Mouse (Mus musculus) T-helper 2 cell (primary cell): ENCODE measurements at regions not wholly inside any gene's neighbourhood (a gene's known extent, or its start where the extent isn't known, plus 50 kb on each side); places are given as distances from the start of the nearest gene placed in this dataset.

Experiments used
- in situ Hi-C: fragments of 300-600 bp; cut with MboI, MseI; formaldehyde crosslinking; loops from one replicate; pipeline ENCODE4 v1.15.1; 2025; ENCODE audit warnings: high pct_unique_total_duplicates

DNA sequence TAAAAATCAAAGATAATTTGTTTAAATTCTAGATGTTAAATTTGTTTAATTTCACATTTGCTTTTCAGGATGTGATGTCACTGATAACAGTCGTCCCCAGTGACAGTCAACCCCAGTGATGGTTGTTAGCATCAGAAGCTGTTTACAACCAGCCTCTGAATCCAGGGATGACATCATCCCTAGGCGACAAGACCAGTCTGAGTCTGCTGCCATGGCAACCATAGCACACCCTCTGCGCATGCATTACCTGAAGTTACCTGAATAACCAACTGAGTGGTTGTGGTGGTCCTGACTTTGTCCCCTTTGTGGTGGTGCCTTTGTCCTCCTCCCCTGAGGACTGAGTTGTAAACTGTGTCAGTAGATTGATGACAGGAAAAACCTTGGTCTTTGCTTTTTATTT, 92.0 kb upstream of the Zfp644 start:
- in situ Hi-C loops, result loop anchor here (25.0 kb wide), 1 partner anchor 1027 kb away; no protein-coding TSS in a partner anchor

DNA sequence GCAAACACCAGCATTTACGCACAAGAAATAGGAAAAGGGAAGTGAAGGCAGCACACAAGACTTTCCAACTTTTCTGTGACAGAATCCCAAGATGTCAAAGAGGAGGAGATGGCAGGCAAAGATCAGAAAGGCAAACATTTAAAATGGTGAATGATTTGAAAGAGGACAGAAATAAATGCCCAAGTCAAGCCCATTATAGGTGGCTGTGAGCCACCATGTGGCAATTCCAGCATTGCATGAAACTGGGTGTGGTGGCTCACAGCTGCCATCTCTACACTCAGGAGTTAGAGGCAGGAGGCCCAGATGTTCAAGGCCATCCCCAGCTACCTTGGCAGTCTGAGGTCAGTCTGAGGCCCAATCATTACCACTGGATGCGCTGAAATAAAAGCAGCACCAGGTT, 88.0 kb upstream of the Zfp644 start:
- in situ Hi-C loops, result loop anchor here (25.0 kb wide), 1 partner anchor 1023 kb away; no protein-coding TSS in a partner anchor

DNA sequence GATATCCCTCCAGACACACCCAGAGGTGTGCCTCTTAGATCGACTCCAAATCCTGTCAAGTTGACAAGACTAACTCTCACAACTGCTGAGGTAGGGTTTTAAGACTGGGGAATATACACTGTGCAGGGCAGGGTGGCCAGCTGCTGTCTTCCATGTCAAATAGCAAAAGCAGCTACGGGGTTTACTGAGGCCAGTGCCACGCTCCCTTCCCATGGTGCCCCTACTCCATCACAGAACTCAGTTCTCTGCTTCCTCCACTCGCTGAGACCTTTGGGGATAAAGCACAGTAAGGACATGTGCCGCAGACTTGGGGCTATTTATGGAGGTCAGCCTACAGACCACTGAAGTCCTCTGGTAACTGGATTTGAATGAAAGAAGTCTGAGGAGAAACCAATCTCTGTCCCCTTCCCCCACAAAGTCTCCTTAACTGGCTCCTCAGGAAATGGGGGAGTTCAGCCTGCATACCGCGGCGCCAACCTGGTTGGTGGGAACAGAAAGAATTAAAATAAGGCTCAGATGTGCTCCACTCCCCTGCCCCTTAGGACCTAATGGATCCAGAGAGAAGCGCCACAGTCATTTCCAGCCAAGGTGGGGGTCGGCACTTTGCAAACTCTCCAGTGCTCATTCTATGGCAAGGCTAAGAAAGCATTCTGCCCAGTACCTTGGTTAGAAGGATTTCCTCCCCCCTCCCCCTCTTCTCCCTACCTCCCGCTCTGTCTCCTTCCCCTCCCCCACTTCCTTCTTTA, 87.0 kb upstream of the Zfp644 start:
- in situ Hi-C loops, result loop anchor here (25.0 kb wide), 1 partner anchor 1022 kb away; no protein-coding TSS in a partner anchor

DNA sequence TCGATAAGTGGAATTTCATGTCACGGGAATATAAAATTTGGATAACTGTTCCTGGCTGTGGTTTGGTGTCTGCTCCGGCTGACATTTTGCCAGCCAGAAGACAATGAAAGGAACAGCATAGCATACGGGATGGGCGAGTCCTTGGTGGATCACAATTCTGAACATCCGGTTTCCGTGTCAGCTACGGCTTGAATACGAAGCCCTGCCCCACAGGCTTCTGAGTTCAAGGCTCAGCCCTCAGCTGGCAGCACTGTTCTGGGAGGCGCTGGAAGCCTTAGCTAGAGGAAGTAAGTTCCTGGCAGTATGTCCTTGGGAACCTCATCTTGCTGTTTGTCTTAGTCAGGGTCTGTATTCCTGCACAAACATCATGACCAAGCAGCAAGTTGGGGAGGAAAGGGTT, 83.7 kb upstream of the Zfp644 start:
- in situ Hi-C loops, result loop anchor here (25.0 kb wide), 1 partner anchor 1018 kb away; no protein-coding TSS in a partner anchor

DNA sequence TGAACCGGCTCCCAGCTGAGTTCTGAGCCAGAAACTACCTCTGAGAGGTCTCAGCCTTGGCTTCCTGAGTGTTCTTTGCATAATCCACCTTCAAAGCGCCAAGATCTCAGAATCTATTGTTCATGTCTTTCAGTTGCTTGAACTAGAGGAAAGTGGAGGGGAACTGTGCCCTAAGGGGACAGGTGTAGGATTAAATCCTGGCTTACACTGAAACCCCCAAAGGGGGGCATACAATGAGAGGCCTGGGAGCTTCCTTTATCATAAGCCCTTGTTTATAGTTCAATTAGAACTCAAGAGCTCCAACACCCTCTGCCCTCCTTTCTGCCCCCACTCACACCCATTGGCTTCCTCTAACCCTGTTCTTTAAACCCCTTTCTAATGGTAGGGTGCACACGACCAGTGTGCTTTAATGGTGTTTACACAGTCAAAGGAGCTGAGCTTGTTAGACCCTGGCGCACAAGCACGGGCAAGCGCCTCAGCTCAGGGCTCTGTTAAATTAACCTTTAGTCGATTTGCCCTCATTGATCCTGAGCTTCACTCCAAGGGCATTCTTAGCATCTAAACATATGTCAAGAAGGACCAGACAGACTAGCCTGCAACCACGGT, 81.2 kb upstream of the Zfp644 start:
- in situ Hi-C loops, result loop anchor here (25.0 kb wide), 1 partner anchor 1016 kb away; no protein-coding TSS in a partner anchor

DNA sequence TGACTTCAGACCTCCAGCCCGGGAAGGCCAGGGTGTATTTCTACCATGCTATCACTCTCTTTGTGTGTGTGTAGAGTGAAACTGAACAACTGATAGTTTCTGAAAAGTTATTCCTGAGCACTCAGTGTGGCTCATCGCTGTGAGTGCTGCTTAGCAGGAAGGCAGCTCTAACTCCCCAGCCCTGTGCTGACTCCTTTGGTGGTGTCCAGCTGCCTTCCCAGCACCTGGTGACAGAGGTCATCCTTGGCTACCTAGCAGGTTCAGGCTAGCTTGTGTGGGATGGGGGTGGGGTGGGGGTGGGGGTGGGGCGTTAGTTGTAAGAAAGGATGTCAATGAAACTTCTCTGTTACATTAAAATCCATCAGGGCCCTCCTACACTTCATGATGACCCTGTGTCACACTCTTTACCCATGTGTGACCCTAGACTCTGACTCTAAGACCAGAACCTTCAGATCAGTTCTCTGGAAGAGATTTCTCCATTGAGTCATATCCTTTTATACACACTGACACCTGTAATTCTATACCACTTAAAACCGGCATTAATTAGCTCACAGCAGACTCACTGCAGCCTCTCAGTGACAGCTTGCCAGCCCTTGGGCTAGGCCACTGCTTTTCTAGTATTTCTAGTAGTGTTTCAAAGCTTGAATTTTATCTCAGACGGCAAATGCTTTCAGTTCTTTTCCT, 78.1 kb upstream of the Zfp644 start:
- in situ Hi-C loops, result loop anchor here (25.0 kb wide), 1 partner anchor 1013 kb away; no protein-coding TSS in a partner anchor

DNA sequence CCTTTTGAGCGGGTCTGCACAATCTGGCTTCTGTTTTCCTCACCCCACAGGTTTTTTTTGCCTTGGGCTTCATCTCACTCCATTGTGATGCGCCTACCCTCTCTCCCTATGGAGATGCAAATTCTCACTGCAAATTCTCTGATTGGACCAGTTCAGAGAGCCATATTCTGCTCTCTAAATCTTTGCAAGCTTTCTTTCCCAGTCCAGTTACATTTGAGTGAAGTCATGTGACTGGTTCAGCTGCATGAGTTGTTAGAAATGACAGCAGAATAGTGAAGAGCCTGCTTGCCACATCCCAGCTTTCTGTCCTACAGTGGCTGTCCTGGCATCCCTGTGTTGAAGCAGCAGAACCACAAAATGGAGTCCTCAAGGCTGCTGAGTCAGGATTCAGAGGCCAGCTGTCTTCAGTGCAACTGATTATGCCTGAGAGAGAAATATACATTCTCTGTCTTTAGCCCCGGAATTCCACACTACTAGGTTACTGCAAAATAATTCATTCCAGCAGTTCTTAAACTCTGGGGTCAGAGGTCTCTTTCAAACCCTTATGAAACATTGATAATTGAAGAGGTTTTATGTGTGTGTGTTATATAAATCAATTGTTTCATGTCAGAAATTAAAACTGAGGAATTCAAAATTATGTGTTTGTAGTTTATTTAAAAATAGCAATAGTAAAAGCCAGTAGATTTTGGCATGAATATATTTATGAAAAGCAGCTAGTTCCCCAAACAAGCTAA, 76.3 kb upstream of the Zfp644 start:
- in situ Hi-C loops, result no loop called here

DNA sequence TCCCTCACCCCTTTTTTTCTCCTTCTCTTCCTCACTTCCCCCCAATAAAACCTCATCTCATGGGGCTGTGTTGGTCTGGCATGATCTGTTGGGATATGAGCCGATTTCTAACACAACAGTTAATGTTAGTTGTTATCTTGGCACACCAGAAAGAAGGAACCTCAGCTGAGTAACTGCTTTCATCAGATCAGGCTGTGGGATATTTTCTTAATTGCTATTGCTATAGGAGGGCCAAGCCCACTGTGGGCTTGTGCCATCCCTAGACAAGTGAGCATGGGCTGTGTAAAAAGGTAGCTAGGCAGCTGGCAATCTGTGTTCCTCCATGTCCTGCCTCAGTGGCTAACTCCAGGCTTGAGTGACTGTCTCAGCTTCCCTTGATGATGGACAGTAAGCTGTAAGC, 73.9 kb upstream of the Zfp644 start:
- in situ Hi-C loops, result no loop called here

DNA sequence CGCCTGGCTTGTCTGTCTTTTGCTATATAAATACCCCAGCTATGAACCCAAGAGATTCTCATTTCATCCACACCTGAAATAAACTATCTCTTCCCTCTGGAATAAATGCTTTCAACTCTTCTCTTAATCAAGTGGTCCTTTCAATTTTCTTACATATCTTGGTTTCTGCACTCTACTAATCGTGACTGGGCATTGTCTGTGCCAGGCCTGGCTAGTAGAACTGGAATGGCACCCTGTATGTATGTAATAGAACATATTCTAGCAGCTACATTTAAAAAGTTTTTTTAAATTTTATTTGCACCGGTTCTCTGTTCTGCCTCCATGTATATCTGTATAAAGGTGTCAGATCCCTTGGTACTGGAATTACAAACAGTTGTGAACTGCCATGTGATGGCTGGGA, 68.2 kb upstream of the Zfp644 start:
- in situ Hi-C loops, result no loop called here

DNA sequence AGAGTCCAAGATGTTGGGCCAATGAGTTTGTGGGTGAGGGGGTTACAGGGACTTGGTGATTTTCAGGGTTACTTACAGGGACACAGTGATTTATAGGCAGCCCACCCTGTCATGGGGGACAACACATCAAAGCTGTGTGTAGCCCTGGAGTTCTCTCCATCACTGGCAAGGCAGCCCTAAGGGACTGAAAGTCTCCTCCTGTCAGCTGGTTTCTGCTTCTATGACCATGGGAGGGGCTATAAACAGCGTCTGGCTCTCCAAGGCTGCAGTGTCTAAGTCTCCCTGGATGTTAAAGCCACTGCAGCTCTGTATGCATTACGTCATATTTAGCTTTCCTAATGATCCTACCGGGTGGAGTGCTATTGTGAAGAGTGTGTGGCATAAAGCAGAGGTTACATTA, 66.2 kb upstream of the Zfp644 start:
- in situ Hi-C loops, result no loop called here

DNA sequence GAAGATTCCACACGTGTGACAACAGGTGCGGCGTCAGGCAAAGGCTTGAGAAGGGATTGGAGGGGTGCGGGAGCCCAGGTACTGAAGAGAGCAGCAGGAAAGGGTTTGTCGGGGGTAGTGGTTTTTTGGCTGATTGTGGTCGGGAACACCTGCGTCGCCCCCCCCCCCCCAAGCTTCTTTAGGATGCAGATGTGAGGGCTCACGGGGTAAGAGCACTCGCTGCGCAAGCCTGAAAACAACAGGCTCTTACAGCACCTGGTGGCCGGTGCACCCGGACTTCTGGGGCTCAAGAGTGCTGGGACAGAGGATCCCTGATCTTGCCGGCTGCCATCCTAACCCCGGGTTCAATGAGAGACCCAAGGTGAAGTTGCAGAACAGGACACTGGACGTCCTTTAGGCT, 60.9 kb upstream of the Zfp644 start:
- in situ Hi-C loops, result no loop called here

DNA sequence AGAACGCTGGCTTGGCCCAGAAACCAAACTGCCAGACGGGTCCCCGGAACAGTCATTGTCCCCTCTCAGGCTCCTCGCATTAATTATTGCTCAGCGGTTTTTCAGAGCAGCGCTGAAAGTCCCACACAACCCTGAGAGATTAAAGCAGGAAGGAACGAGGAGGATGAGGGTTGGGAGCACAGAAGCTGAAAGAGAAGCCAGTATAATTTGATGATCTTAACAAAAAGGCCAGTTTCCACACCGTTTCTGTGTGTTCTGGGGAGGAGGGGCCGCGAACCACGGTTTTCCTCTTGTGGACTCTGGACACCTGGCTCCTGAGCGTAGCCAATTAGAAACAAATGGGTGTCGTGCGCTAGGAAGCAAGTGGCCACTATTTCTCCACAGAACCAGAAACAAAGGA, 60.3 kb upstream of the Zfp644 start:
- in situ Hi-C loops, result no loop called here

DNA sequence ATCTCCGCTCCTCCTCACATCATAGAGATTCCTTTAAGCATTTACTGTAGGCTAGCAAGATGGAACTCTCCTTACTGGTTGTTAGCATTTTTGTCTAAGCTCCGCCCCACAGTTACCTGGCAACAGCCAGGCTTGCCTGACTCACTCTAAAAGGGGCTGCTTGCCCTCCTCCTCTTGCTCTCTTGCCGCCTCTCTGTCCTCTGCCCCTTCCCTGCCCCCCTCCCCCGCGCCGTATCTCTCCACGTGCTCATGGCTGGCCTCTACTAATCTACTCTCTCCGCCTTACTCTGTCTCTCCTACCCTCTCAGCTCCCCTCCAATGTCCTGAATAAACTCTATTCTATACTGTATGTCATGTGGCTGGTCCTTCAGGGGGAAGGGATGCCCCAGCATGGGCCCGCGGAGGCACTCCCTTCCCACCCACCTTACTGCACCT, 59.9 kb upstream of the Zfp644 start:
- in situ Hi-C loops, result no loop called here

DNA sequence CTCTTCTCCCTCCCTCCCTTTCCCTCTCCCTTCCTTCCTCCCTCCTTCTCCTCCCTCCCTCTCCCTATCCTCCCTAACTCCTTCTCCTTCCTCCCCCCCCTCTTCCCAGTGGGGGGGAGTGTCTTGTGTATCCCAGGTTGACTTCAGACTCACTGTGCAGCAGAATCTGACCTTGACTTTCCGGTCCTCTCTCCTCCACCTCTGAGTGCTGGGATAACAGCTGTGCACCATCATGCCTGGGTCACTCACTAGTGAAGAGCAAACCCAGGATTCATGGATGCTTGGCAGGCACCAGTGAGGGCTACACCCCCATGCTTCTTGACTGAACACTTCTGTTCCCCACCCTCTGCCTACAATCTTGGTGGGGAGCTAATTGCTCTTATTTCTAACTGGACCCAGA, 56.2 kb upstream of the Zfp644 start:
- in situ Hi-C loops, result no loop called here

DNA sequence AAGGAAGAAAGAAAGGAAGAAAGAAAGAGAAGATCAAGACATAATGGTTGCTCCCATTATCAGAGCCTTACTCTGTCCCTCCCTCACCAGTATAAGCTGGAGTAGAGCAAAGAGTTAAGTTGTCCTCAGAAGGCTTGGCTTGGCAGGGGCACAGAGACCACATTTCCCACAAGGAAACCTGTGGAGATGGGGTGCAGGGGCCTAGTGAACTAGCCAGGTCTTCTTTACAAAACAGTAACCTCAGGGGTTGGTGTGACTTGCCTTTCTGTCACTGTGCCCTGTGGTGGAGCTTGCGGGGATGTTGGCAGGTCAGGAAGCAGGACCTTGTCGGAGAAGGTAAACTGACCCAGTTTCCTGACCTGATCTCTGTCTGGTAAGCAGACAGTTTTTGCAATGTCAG, 53.1 kb upstream of the Zfp644 start:
- in situ Hi-C loops, result no loop called here

DNA sequence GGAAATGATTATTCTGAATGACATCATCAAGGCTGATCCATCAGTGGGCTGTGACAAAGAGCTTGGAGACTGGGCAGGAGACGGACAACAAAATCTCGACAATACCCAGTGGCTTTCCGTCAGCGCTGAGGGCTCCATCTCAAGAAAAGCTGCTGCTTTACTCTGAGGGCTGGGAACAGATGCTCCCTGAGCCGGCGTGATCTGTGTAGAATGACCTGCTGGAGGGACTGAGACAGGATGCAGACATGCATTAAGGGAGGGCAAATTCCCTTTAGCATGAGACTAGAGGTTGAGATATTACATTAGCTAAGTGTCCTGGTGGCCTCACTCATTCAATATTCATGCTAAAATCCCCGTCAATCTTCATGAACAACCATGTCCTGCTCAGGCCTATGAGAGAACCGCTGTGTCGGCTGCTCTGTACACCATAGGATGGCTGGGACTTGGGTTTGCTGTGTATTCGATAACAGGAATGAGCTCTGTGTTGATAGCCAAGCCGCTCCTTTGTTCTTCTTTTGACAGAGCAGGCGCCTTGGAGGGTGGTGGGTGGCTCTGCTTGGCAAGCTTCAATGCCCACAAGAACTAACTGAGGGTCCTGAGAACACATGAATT, 51.5 kb upstream of the Zfp644 start:
- in situ Hi-C loops, result no loop called here
